Mouse (Mus musculus) C2C12 (cell line): ENCODE data around the gene Prn.

Source experiments
- CEBPB ChIP-seq: IDR thresholded peaks from one replicate; pipeline ENCODE4 v1.6.1; 2011; ENCODE audit warnings: low read depth, mild to moderate bottlenecking, control low read depth, moderate library complexity
- CTCF ChIP-seq: IDR thresholded peaks from one replicate; pipeline ENCODE4 v1.5.1; 2011; ENCODE audit not compliant: control insufficient read depth, insufficient read depth, insufficient read length
- MAX ChIP-seq: IDR thresholded peaks from one replicate; pipeline ENCODE4 v1.6.1; 2011; ENCODE audit warnings: mild to moderate bottlenecking, control low read depth
- MYOD1 ChIP-seq: IDR thresholded peaks from one replicate; pipeline ENCODE4 v1.6.1; 2011; ENCODE audit warnings: low read depth; ENCODE audit not compliant: control insufficient read depth, insufficient read length
- MYOG ChIP-seq: IDR thresholded peaks from one replicate; pipeline ENCODE4 v1.6.1; 2011; ENCODE audit not compliant: control insufficient read depth, insufficient read length; ENCODE audit errors: extremely low read depth
- USF1 ChIP-seq: IDR thresholded peaks from one replicate; pipeline ENCODE4 v1.6.1; 2011; ENCODE audit warnings: low read depth, mild to moderate bottlenecking, control low read depth, moderate library complexity

DNA sequence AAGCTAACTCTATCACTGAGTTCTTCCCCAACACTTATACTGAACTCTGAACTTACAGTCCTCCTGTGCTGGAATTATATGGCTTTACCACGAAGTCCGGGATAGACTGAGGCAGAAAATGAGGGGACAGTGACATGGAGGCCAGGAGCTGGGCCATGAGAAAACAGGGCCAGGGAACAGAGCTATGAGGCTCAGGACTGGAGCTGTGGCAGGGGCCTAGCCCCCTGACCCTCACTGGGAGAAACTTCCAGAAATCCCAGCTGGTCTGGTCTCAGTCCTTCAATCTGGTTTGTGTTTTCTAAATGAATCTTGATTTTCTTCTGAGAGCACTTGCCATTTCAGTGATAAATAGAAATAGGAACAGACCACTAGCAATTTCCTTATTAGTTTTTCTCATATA lies 24.5 kb downstream of the Prn start:
- TF ChIP-seq MYOD1 (no peak), CTCF (no peak), CEBPB (no peak), MYOG (no peak), USF1 (no peak), MAX (no peak)
